Mouse (Mus musculus) limb, embryonic 14.5 days (tissue): ENCODE measurements around the gene Hps3. TPM values are rescaled to one million over a fixed set of nuclear protein-coding genes. Genes with fewer than 3 reads are reported as not detected.
"Not testable (repeated sequence)": the region's sequence is repeated elsewhere in the genome, so short reads cannot be mapped to it uniquely, and the experiment has no call there.

ENCODE experiments used
- ATAC-seq: fragments of 200-750 bp; cut with Nextera tagmentation; 2 replicates; pipeline ENCODE4 v1.8.0; 2017; ENCODE audit warnings: low read depth, moderate number of reproducible peaks, moderate TSS enrichment; ENCODE audit not compliant: low FRiP score
- DNase-seq: peaks from one replicate; pipeline ENCODE4 v3.0.0-alpha.2; 2015; ENCODE audit warnings: low spot score
- H3K27ac ChIP-seq: fragments of 300-500 bp; sonication (generic); replicated peaks from 2 replicates; pipeline ENCODE4 v1.5.1; 2014; ENCODE audit warnings: low read depth, mild to moderate bottlenecking, low read length, moderate library complexity, mixed read lengths
- H3K27me3 ChIP-seq: fragments of 300-500 bp; sonication (generic); 2 replicates; pipeline ENCODE4 v1.6.1; 2014; ENCODE audit warnings: low read length, mixed read lengths; ENCODE audit not compliant: control insufficient read depth, insufficient read depth
- H3K36me3 ChIP-seq: fragments of 300-500 bp; sonication (generic); 2 replicates; pipeline ENCODE4 v1.6.1; 2014; ENCODE audit warnings: mild to moderate bottlenecking, low read length, moderate library complexity, mixed read lengths; ENCODE audit not compliant: control insufficient read depth, insufficient read depth
- H3K4me1 ChIP-seq: fragments of 300-500 bp; sonication (generic); 2 replicates; pipeline ENCODE4 v1.6.1; 2014; ENCODE audit warnings: antibody characterized with exemption, low read length, mixed read lengths; ENCODE audit not compliant: control insufficient read depth, insufficient read depth
- H3K4me2 ChIP-seq: fragments of 300-500 bp; sonication (generic); replicated peaks from 2 replicates; pipeline ENCODE4 v1.6.1; 2014; ENCODE audit warnings: low read depth, mild to moderate bottlenecking, low read length, moderate library complexity; ENCODE audit not compliant: severe bottlenecking
- H3K4me3 ChIP-seq: fragments of 300-500 bp; sonication (generic); replicated peaks from 2 replicates; pipeline ENCODE4 v1.5.1; 2014; ENCODE audit warnings: low read length
- H3K9ac ChIP-seq: fragments of 300-500 bp; sonication (generic); 2 replicates; pipeline ENCODE4 v1.6.1; 2014; ENCODE audit warnings: mild to moderate bottlenecking, low read depth, low read length, moderate library complexity; ENCODE audit not compliant: severe bottlenecking
- H3K9me3 ChIP-seq: fragments of 300-500 bp; sonication (generic); 2 replicates; pipeline ENCODE4 v1.6.1; 2016; ENCODE audit warnings: low read length; ENCODE audit not compliant: control insufficient read depth
- POLR2A ChIP-seq: fragments of 200-500 bp; IDR thresholded peaks from 2 replicates; pipeline ENCODE4 v1.8.0; 2012; ENCODE audit warnings: inconsistent platforms, mild to moderate bottlenecking, moderate library complexity, borderline replicate concordance; ENCODE audit not compliant: insufficient read depth, insufficient read length; ENCODE audit errors: extremely low read depth
- WGBS: fragments of 180-500 bp; shearing (Covaris S2); extraction: QIAGEN DNeasy Blood & Tissue Kit; methylation state at CpG from one replicate; pipeline ENCODE4 v1.1.7; 2014; 5-methylcytosine and 5-hydroxymethylcytosine counted together
- polyA plus RNA-seq, 2 experiments: library from polyadenylated mRNA; depleted of rRNA in 1 of 2; stranded (reverse) in 1 of 2; unstranded in 1 of 2; fragments of >200 nt; fragmentation: Nextera tagmentation in 1 of 2; extraction: Ambion mirVana in 1 of 2; gene quantifications; 2 replicates each; pipeline versions ENCODE4 v1.2.1 to v1.2.3; 2012 to 2014

The Hps3 gene
- polyA plus RNA-seq, 2 experiments: 8.3 to 11.2 TPM

DNA sequence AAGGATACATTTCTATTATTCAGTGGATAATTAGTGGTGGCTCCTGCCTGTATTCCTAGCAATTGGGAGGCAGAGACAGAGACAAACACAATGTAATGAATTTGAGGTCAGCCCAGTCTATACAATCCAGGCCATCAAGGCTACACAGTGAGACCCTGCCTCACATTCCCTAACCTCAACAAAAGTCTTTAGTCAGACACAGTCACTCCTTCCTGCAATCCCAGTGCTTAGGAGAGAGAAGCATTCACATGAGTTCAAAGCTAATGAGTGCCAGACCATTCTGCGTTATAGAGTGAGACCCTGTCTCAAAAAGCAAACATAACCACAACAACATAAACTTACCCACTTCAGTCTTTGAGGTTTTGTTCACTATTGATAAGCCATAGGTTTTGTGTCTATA is 81.7 kb downstream of the Hps3 start:
- no peaks in the 10 kb centered on the region for H3K27me3 ChIP-seq
- H3K4me1 ChIP-seq: peaks cover 4% of the 10 kb centered on the region
- no peak overlapping the region for H3K4me2 ChIP-seq
- no peak for DNase-seq
- H3K27ac ChIP-seq: no peak overlapping the region
- no peak for ATAC-seq
- no peak overlapping the region for H3K9ac ChIP-seq
- H3K36me3 ChIP-seq: no peaks in the 10 kb centered on the region
- H3K4me3 ChIP-seq: no peak overlapping the region
- no peaks in the 10 kb centered on the region for H3K9me3 ChIP-seq
- WGBS: 39% methylated on average over 1 of the region's 1 CpGs
- TF ChIP-seq POLR2A: no peak

DNA sequence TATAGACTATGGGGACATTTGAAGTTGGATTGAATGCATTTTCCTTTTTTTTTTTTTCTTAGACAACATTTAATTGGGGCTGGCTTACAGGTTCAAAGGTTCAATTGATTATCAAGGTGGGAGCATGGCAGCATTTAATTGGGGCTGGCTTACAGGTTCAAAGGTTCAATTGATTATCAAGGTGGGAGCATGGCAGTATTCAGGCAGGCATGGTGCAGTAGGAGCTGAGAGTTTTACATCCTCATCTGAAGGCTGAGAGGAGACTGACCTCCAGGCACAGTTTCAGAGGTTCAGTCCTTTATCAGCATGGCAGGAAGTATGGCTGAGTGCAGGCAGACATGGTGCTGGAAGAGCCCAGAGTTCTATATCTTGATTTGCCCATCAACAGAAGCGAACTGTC is 85.7 kb downstream of the Hps3 start:
- H3K9ac ChIP-seq, ATAC-seq, DNase-seq, H3K36me3 ChIP-seq, H3K4me2 ChIP-seq, H3K9me3 ChIP-seq, H3K4me3 ChIP-seq, H3K27ac ChIP-seq, H3K4me1 ChIP-seq, H3K27me3 ChIP-seq: not testable (repeated sequence)
- WGBS: 94% methylated on average over 1 of the region's 1 CpGs

DNA sequence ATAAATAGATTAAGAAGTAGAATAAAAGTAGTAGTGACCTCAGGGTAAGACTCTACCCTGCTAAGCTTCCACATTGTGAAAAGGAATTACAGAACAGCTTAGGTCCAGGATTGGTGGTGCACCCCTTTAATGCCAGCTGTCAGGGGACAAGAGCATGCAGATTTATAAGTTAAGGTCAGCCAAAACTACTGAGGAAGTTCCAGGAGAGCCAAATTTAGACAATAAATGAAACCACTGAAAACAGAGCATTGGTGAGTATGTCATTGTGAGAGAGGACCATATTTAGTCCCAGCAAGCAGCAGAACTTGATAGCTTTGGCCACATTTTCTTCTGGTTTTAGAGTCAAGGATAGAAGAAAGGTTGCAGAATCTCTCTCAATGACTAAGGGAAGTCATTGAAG is 86.6 kb downstream of the Hps3 start:
- H3K4me3 ChIP-seq: no peak overlapping the region
- H3K36me3 ChIP-seq: no peaks in the 10 kb centered on the region
- no peaks in the 10 kb centered on the region for H3K27me3 ChIP-seq
- no peak for TF ChIP-seq POLR2A
- DNase-seq: no peak
- no peaks in the 10 kb centered on the region for H3K4me1 ChIP-seq
- no peak for ATAC-seq
- no peaks in the 10 kb centered on the region for H3K9me3 ChIP-seq
- H3K27ac ChIP-seq: no peak overlapping the region
- no peak overlapping the region for H3K9ac ChIP-seq
- H3K4me2 ChIP-seq: no peak overlapping the region

Other genes with a start within 250 kb of the Hps3 start
- 0.96 and 1.3 TPM in 2 replicates for gene Cp, start 78.3 kb downstream of the Hps3 start, polyA plus RNA-seq (2012; rRNA removed)
- 0.95 and 1.3 TPM in 2 replicates for gene Cp, start 78.3 kb downstream of the Hps3 start, polyA plus RNA-seq (2014; fragmentation: Nextera tagmentation; extraction: Ambion mirVana)
- gene Hltf, start 22.5 kb upstream of the Hps3 start, polyA plus RNA-seq (2012; rRNA removed): 12.9 and 13.0 TPM in 2 replicates
- gene Hltf, start 22.5 kb upstream of the Hps3 start, polyA plus RNA-seq (2014; fragmentation: Nextera tagmentation; extraction: Ambion mirVana): 18.5 and 19.0 TPM in 2 replicates
- 27.0 and 27.8 TPM in 2 replicates for gene Gyg, start 120.0 kb upstream of the Hps3 start, polyA plus RNA-seq (2012; rRNA removed)
- gene Gyg, start 120.0 kb upstream of the Hps3 start, polyA plus RNA-seq (2014; fragmentation: Nextera tagmentation; extraction: Ambion mirVana): 48.9 and 50.9 TPM in 2 replicates
- 69.3 and 82.2 TPM in 2 replicates for gene Cpa3, start 206.9 kb upstream of the Hps3 start, polyA plus RNA-seq (2012; rRNA removed)
- 126 and 177 TPM in 2 replicates for gene Cpa3, start 206.9 kb upstream of the Hps3 start, polyA plus RNA-seq (2014; fragmentation: Nextera tagmentation; extraction: Ambion mirVana)
- 0.08 and 0.16 TPM in 2 replicates for gene Cpb1, start 240.4 kb upstream of the Hps3 start, polyA plus RNA-seq (2012; rRNA removed)
- gene Cpb1, start 240.4 kb upstream of the Hps3 start, polyA plus RNA-seq (2014; fragmentation: Nextera tagmentation; extraction: Ambion mirVana): 0.22 and 0.28 TPM in 2 replicates